Mouse (Mus musculus) heart, adult 9 months (tissue): ENCODE measurements at regions not wholly inside any gene's neighbourhood (a gene's known extent, or its start where the extent isn't known, plus 50 kb on each side); places are given as distances from the start of the nearest gene placed in this dataset.

ENCODE experiments used
- DNase-seq, 2 experiments: peaks; one replicate each; pipeline ENCODE4 v3.0.0; 2022; ENCODE audit warnings: low spot score in 2 of 2

- DNase-seq, result no peak
Observed at GRCm38 (mm10) chr1:125307223-125307622, 128.3 kb downstream of the Actr3 start.

- DNase-seq, result no peak
Observed at GRCm38 (mm10) chr1:125298520-125299090, 136.9 kb downstream of the Actr3 start.

GRCm38 (mm10) chr1:125295646-125296045, 139.9 kb downstream of the Actr3 start:
- DNase-seq, result no peak

GRCm38 (mm10) chr1:125290320-125291021, 145.1 kb downstream of the Actr3 start:
- no peak for DNase-seq

GRCm38 (mm10) chr1:125286347-125286746, 149.2 kb downstream of the Actr3 start:
- peak in 1 of 2 experiments; percentile 1 for DNase-seq

GRCm38 (mm10) chr1:125284693-125285092, 150.8 kb downstream of the Actr3 start:
- DNase-seq, result no peak

- DNase-seq, result no peak
Observed at GRCm38 (mm10) chr1:125273752-125274151, 161.8 kb downstream of the Actr3 start.

GRCm38 (mm10) chr1:125263684-125264083, 171.8 kb downstream of the Actr3 start:
- no peak for DNase-seq

GRCm38 (mm10) chr1:125263068-125263467, 172.5 kb downstream of the Actr3 start:
- DNase-seq, result no peak

- no peak for DNase-seq
Observed at GRCm38 (mm10) chr1:125242345-125242744, 193.2 kb downstream of the Actr3 start.

- no peak for DNase-seq
Observed at GRCm38 (mm10) chr1:125241717-125242116, 193.8 kb downstream of the Actr3 start.

GRCm38 (mm10) chr1:125237595-125237988, 197.9 kb downstream of the Actr3 start:
- DNase-seq, result no peak

- DNase-seq, result no peak
Observed at GRCm38 (mm10) chr1:125236948-125237594, 198.5 kb downstream of the Actr3 start.

- no peak for DNase-seq
Observed at GRCm38 (mm10) chr1:125234747-125235146, 200.8 kb downstream of the Actr3 start.

- no peak for DNase-seq
Observed at GRCm38 (mm10) chr1:125223370-125223769, 212.2 kb downstream of the Actr3 start.

GRCm38 (mm10) chr1:125216192-125216591, 219.3 kb downstream of the Actr3 start:
- DNase-seq, result no peak

- no peak for DNase-seq
Observed at GRCm38 (mm10) chr1:125187091-125187490, 248.4 kb downstream of the Actr3 start.

- DNase-seq, result no peak
Observed at GRCm38 (mm10) chr1:125176124-125176937, 259.2 kb downstream of the Actr3 start.

- DNase-seq, result no peak
Observed at GRCm38 (mm10) chr1:125174725-125175124, 260.8 kb downstream of the Actr3 start.

- DNase-seq, result no peak
Observed at GRCm38 (mm10) chr1:125172474-125172873, 263.1 kb downstream of the Actr3 start.

GRCm38 (mm10) chr1:125165226-125165625, 270.3 kb downstream of the Actr3 start:
- no peak for DNase-seq

GRCm38 (mm10) chr1:125158481-125158880, 277.0 kb downstream of the Actr3 start:
- no peak for DNase-seq
